Mouse (Mus musculus) lung, embryonic 14.5 days (tissue): ENCODE measurements around the gene Cd93. TPM values are rescaled to one million over a fixed set of nuclear protein-coding genes. Genes with fewer than 3 reads are reported as not detected.
A peak's percentile ranks its signal among the peaks of the same experiment; 100 is the strongest.

Source experiments
- ATAC-seq: fragments of 200-750 bp; cut with Nextera tagmentation; 2 replicates; pipeline ENCODE4 v1.8.0; 2017; ENCODE audit warnings: mild to moderate bottlenecking, moderate TSS enrichment, moderate library complexity; ENCODE audit not compliant: insufficient read depth
- DNase-seq: peaks from one replicate; pipeline ENCODE4 v3.0.0-alpha.2; 2015
- H3K27ac ChIP-seq: fragments of 300-500 bp; sonication (generic); 2 replicates; pipeline ENCODE4 v1.5.1; 2014; ENCODE audit warnings: low read depth, mild to moderate bottlenecking, moderate library complexity
- H3K27me3 ChIP-seq: fragments of 300-500 bp; sonication (generic); 2 replicates; pipeline ENCODE4 v1.6.1; 2014; ENCODE audit warnings: low read length, control low read depth; ENCODE audit not compliant: insufficient read depth
- H3K36me3 ChIP-seq: fragments of 300-500 bp; sonication (generic); 2 replicates; pipeline ENCODE4 v1.6.1; 2014; ENCODE audit warnings: control low read depth; ENCODE audit not compliant: insufficient read depth
- H3K4me1 ChIP-seq: fragments of 300-500 bp; sonication (generic); 2 replicates; pipeline ENCODE4 v1.6.1; 2014; ENCODE audit warnings: antibody characterized with exemption, control low read depth; ENCODE audit not compliant: insufficient read depth
- H3K4me2 ChIP-seq: fragments of 300-500 bp; sonication (generic); 2 replicates; pipeline ENCODE4 v1.6.1; 2014; ENCODE audit warnings: mild to moderate bottlenecking
- H3K4me3 ChIP-seq: fragments of 300-500 bp; sonication (generic); 2 replicates; pipeline ENCODE4 v1.5.1; 2014; ENCODE audit warnings: low read depth, low read length
- H3K9ac ChIP-seq: fragments of 300-500 bp; sonication (generic); 2 replicates; pipeline ENCODE4 v1.6.1; 2014
- H3K9me3 ChIP-seq: fragments of 300-500 bp; sonication (generic); 2 replicates; pipeline ENCODE4 v1.6.1; 2016; ENCODE audit warnings: low read depth, low read length, control low read depth
- CTCF ChIP-seq: IDR thresholded peaks from 2 replicates; pipeline ENCODE4 v1.5.1; 2016; ENCODE audit warnings: antibody characterized with exemption, low read depth
- WGBS: fragments of 180-500 bp; shearing (Covaris S2); extraction: QIAGEN DNeasy Blood & Tissue Kit; methylation state at CpG from one replicate; pipeline ENCODE4 v1.1.7; 2014; 5-methylcytosine and 5-hydroxymethylcytosine counted together
- polyA plus RNA-seq: library from polyadenylated mRNA; unstranded; fragments of >200 nt; fragmentation: Nextera tagmentation; extraction: Ambion mirVana; gene quantifications from 2 replicates; pipeline ENCODE4 v1.2.1, GENCODE M21; 2014

The Cd93 gene
- polyA plus RNA-seq, 1 experiment from 2014 or later: 33.7 TPM

DNA sequence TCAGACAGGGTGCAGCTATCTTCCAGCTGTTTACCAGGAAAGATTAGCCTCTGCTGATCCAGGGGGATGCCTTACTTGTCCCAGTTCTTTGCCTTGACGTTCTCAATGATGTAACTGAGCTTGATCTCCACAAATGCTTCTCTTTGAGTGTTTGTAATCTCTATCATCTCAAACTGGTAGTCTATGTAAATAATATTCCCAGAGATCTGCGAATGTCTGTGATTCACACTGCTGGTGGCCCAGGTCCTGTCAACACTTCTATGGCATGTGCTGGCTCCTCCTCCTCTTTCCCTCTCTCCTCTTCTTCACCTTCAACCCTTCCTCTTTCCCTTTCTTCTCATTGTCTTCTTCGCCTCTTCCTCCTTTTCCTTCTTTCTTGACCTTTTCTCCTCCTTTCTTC lies 24.2 kb downstream of the Cd93 start:
- Histone ChIP-seq H3K4me1 (peaks cover 15% of the 10 kb centered on the region; the same call in 1 of the 2 replicates), H3K27ac (peak overlapping the region; percentile 82), H3K27me3 (no peaks in the 10 kb centered on the region), H3K4me2 (no peak overlapping the region), H3K9me3 (no peaks in the 10 kb centered on the region), H3K9ac (no peak overlapping the region), H3K4me3 (no peak overlapping the region), H3K36me3 (no peaks in the 10 kb centered on the region)
- TF ChIP-seq CTCF: no peak
- DNase-seq (peak; percentile 51), ATAC-seq (peak; percentile 68; the same call in 1 of the 2 replicates)
- WGBS: 28% methylated on average over 3 of the region's 3 CpGs

GRCm38 (mm10) chr2:148409821-148410220 lies 33.5 kb downstream of the Cd93 start:
- no peaks in the 10 kb centered on the region for H3K27me3 ChIP-seq
- H3K27ac ChIP-seq: no peak overlapping the region
- no peak overlapping the region for H3K4me2 ChIP-seq
- ATAC-seq (no peak), DNase-seq (no peak)
- H3K4me1 ChIP-seq: no peaks in the 10 kb centered on the region
- TF ChIP-seq CTCF: no peak
- H3K9me3 ChIP-seq: no peaks in the 10 kb centered on the region
- no peak overlapping the region for H3K4me3 ChIP-seq
- H3K9ac ChIP-seq: no peak overlapping the region
- no peaks in the 10 kb centered on the region for H3K36me3 ChIP-seq
- WGBS: 76% methylated on average over 1 of the region's 1 CpGs

GRCm38 (mm10) chr2:148409141-148409540 lies 34.2 kb downstream of the Cd93 start:
- Histone ChIP-seq H3K4me2 (peak overlapping the region; percentile 95; the same call in 1 of the 2 replicates), H3K27me3 (no peaks in the 10 kb centered on the region), H3K4me1 (peaks cover 1% of the 10 kb centered on the region; the same call in 1 of the 2 replicates), H3K4me3 (no peak overlapping the region), H3K9me3 (no peaks in the 10 kb centered on the region), H3K9ac (no peak overlapping the region), H3K27ac (0 out of 2 replicates have a peak overlapping the region, but pooled peaks have one; percentile 24), H3K36me3 (peaks cover 7% of the 10 kb centered on the region; the same call in 1 of the 2 replicates)
- TF ChIP-seq CTCF: peak; percentile 96
- DNase-seq (peak; percentile 92), ATAC-seq (peak; percentile 80)
- 23% methylated on average over 9 of the region's 9 CpGs for WGBS

GRCm38 (mm10) chr2:148408761-148409120 lies 34.6 kb downstream of the Cd93 start:
- TF ChIP-seq CTCF: no peak
- Histone ChIP-seq H3K4me3 (no peak overlapping the region; the same call in 1 of the 2 replicates), H3K36me3 (peaks cover 10% of the 10 kb centered on the region; the same call in 1 of the 2 replicates), H3K4me1 (peaks cover 5% of the 10 kb centered on the region; the same call in 1 of the 2 replicates), H3K27ac (peak overlapping the region; percentile 87), H3K27me3 (no peaks in the 10 kb centered on the region), H3K4me2 (peak overlapping the region; percentile 95), H3K9me3 (no peaks in the 10 kb centered on the region), H3K9ac (no peak overlapping the region)
- no peak; the same call in 1 of the 2 replicates for ATAC-seq
- no peak for DNase-seq
- WGBS: 21% methylated on average over 6 of the region's 6 CpGs

GRCm38 (mm10) chr2:148407870-148408760 lies 35.2 kb downstream of the Cd93 start, which contains the start of gene Thbd:
Gene Thbd (minus strand): TSS chr2:148408188.
- peak; percentile 93 for DNase-seq
- H3K27me3 ChIP-seq: no peaks in the 10 kb centered on the region
- H3K4me1 ChIP-seq: peaks cover 5% of the 10 kb centered on the region
- peak within 1 kb of the TSS; percentile 95 for H3K4me2 ChIP-seq
- peaks cover 14% of the 10 kb centered on the region; the same call in 1 of the 2 replicates for H3K36me3 ChIP-seq
- peak; percentile 85 for ATAC-seq
- peak within 1 kb of the TSS; percentile 79 for H3K9ac ChIP-seq
- H3K4me3 ChIP-seq: peak within 1 kb of the TSS; percentile 66
- 1% methylated on average over 35 of the region's 35 CpGs for WGBS
- H3K9me3 ChIP-seq: no peaks in the 10 kb centered on the region
- TF ChIP-seq CTCF: no peak
- H3K27ac ChIP-seq: peak within 1 kb of the TSS; percentile 87

GRCm38 (mm10) chr2:148406971-148407869 lies 36.1 kb downstream of the Cd93 start:
- DNase-seq: peak; percentile 70
- peak overlapping the region; percentile 79 for H3K9ac ChIP-seq
- H3K4me2 ChIP-seq: peak overlapping the region; percentile 95
- peaks cover 5% of the 10 kb centered on the region for H3K4me1 ChIP-seq
- H3K27ac ChIP-seq: peak overlapping the region; percentile 87
- ATAC-seq: peak; percentile 43
- H3K36me3 ChIP-seq: peaks cover 19% of the 10 kb centered on the region; the same call in 1 of the 2 replicates
- no peak for TF ChIP-seq CTCF
- H3K27me3 ChIP-seq: no peaks in the 10 kb centered on the region
- peak overlapping the region; percentile 66 for H3K4me3 ChIP-seq
- 2% methylated on average over 55 of the region's 55 CpGs for WGBS
- H3K9me3 ChIP-seq: no peaks in the 10 kb centered on the region
